Mouse (Mus musculus): ENCODE data around the gene Mtss1l. TPM values are rescaled to one million over a fixed set of nuclear protein-coding genes. Genes with fewer than 3 reads are reported as not detected.

The Mtss1l gene
- polyA plus RNA-seq (2016; fragmentation: Nextera tagmentation; extraction: Ambion mirVana): 22.0 and 25.7 TPM in 2 replicates

GRCm38 (mm10) chr8:110720685-110721598 lies at the start of gene Mtss1l:
Mtss1l (plus strand) TSS chr8:110721476.
- ATAC-seq (ENCODE audit: low FRiP score, low read depth): peak; percentile 82
- Histone ChIP-seq H3K4me2 (replicated peaks) (peak within 1 kb of the TSS; percentile 83), H3K9ac (peak within 1 kb of the TSS; percentile 88), H3K27ac (peak within 1 kb of the TSS; percentile 66), H3K36me3 (peaks cover 7% of the 10 kb centered on the region), H3K4me1 (peaks cover 65% of the 10 kb centered on the region), H3K4me3 (peak within 1 kb of the TSS; percentile 75), H3K9me3 (no peaks in the 10 kb centered on the region), H3K27me3 (replicated peaks) (no peaks in the 10 kb centered on the region)
- WGBS: 3% methylated on average over 64 of the region's 75 CpGs

DNA sequence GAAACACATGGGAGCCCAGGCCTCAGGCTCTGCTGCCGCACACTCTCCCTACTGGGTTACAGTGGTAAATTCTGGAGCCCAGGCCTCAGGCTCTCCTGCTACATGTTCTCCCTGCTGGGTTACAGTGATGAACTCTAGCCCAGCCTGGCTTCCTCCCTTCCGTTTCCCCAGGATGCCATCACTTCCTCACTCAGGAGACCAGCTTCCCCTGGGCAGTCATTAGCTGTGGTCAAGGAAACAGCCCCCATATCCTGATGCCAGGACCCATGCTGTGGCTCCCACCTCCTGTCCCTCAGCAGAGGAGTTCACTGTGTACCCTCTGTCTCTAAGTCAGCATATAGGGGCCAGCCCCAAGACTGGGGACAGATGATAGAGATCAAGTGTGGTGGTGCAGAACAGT lies 49.1 kb upstream of the Mtss1l start:
- Histone ChIP-seq H3K36me3 (peaks cover 48% of the 10 kb centered on the region), H3K4me1 (no peaks in the 10 kb centered on the region), H3K27me3 (replicated peaks) (no peaks in the 10 kb centered on the region), H3K9me3 (no peaks in the 10 kb centered on the region), H3K4me2 (replicated peaks) (no peak overlapping the region), H3K9ac (no peak overlapping the region), H3K4me3 (no peak overlapping the region), H3K27ac (no peak overlapping the region)
- no peak for ATAC-seq (ENCODE audit: low FRiP score, low read depth)
- WGBS: 89% methylated on average over 2 of the region's 2 CpGs

GRCm38 (mm10) chr8:110673168-110673567 lies 48.1 kb upstream of the Mtss1l start:
- Histone ChIP-seq H3K27me3 (replicated peaks) (no peaks in the 10 kb centered on the region), H3K9me3 (no peaks in the 10 kb centered on the region), H3K4me3 (no peak overlapping the region), H3K4me2 (replicated peaks) (no peak overlapping the region), H3K4me1 (no peaks in the 10 kb centered on the region), H3K9ac (no peak overlapping the region), H3K27ac (no peak overlapping the region), H3K36me3 (peaks cover 52% of the 10 kb centered on the region)
- no peak for ATAC-seq (ENCODE audit: low FRiP score, low read depth)
- 84% methylated on average over 2 of the region's 2 CpGs for WGBS

DNA sequence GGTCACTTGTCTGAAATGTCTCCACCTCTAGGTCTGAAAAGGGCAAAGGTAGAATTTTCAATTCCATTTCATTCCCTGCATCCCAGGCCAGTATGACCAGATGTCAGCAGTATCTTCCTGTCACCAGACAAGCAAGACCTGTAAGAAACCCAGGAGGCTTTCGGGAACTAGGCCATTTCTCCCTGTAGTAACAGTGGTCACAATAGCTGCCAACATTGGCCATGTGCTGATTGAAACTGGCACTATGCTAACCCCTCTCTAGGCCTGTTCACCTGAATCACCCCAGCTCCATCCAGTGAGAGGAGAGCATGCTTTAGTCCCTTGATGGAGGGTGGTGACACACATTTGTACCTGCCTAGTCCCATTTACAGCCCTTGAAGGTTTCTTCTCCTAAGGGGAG lies 46.7 kb upstream of the Mtss1l start:
- Histone ChIP-seq H3K4me3 (no peak overlapping the region), H3K9ac (no peak overlapping the region), H3K4me2 (replicated peaks) (no peak overlapping the region), H3K9me3 (no peaks in the 10 kb centered on the region), H3K27ac (no peak overlapping the region), H3K36me3 (peaks cover 56% of the 10 kb centered on the region), H3K4me1 (no peaks in the 10 kb centered on the region), H3K27me3 (replicated peaks) (no peaks in the 10 kb centered on the region)
- WGBS: 95% methylated on average over 1 of the region's 1 CpGs
- no peak for ATAC-seq (ENCODE audit: low FRiP score, low read depth)

GRCm38 (mm10) chr8:110676702-110677101 lies 44.6 kb upstream of the Mtss1l start:
- H3K27me3 ChIP-seq (replicated peaks): no peaks in the 10 kb centered on the region
- peaks cover 47% of the 10 kb centered on the region for H3K36me3 ChIP-seq
- no peak overlapping the region for H3K9ac ChIP-seq
- H3K27ac ChIP-seq: no peak overlapping the region
- H3K4me3 ChIP-seq: no peak overlapping the region
- H3K4me1 ChIP-seq: no peaks in the 10 kb centered on the region
- H3K4me2 ChIP-seq (replicated peaks): no peak overlapping the region
- no peak for ATAC-seq (ENCODE audit: low FRiP score, low read depth)
- H3K9me3 ChIP-seq: no peaks in the 10 kb centered on the region
- 75% methylated on average over 5 of the region's 5 CpGs for WGBS

DNA sequence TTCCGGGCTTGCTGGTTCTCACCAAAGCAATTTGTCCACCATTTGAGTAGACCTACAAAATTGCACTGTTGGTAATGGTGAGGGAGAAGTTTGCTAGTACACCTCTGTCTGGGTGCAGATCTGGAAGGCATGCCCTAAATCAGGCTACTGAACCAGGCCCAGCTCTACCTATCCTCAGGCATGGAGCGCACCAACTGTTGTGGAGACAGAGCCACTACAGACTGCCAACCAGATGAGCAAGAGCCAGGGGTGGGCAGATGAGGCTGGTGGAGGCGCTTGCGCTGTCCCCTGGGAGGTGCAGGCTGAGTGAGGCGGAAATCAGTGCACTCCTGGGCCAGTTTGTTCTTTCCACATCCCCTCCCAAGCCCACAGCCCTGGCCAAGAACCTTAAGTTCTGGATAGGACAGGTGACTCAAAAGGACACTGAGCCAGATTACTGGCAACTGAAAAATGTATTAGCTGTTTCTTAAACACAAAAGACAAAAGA lies 44.1 kb upstream of the Mtss1l start:
- ATAC-seq (ENCODE audit: low FRiP score, low read depth): no peak
- H3K4me2 ChIP-seq (replicated peaks): no peak overlapping the region
- no peak overlapping the region for H3K9ac ChIP-seq
- peaks cover 43% of the 10 kb centered on the region for H3K36me3 ChIP-seq
- H3K4me1 ChIP-seq: no peaks in the 10 kb centered on the region
- no peaks in the 10 kb centered on the region for H3K9me3 ChIP-seq
- H3K4me3 ChIP-seq: no peak overlapping the region
- WGBS: 92% methylated on average over 5 of the region's 5 CpGs
- H3K27me3 ChIP-seq (replicated peaks): no peaks in the 10 kb centered on the region
- H3K27ac ChIP-seq: 0 out of 2 replicates have a peak overlapping the region, but pooled peaks have one; percentile 20

DNA sequence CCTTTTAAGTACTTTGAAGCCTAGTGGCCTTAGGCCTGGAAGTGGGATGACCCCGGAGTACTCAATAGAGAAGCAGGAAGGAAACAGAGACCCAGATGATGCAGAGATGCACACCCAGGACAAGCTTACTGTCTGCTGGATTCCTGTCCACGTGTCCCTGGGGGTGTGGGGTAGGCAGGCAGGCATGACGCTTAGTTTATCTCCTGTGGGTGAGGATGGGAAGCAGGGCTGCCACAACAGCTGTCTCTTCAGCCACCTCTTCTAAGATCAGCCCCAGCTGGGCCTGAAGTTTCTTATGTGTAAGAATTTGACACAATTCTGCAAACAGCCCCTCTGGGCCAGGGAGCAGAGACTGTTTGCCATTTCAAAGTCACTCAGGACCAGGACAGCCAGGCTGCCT lies 42.3 kb upstream of the Mtss1l start:
- Histone ChIP-seq H3K4me3 (no peak overlapping the region), H3K9me3 (no peaks in the 10 kb centered on the region), H3K4me1 (no peaks in the 10 kb centered on the region), H3K27ac (no peak overlapping the region), H3K9ac (no peak overlapping the region), H3K27me3 (replicated peaks) (no peaks in the 10 kb centered on the region), H3K4me2 (replicated peaks) (no peak overlapping the region), H3K36me3 (peaks cover 46% of the 10 kb centered on the region)
- WGBS: 40% methylated on average over 3 of the region's 3 CpGs
- ATAC-seq (ENCODE audit: low FRiP score, low read depth): no peak

GRCm38 (mm10) chr8:110687726-110688125 lies 33.5 kb upstream of the Mtss1l start:
- Histone ChIP-seq H3K4me2 (replicated peaks) (no peak overlapping the region), H3K27ac (no peak overlapping the region), H3K27me3 (replicated peaks) (no peaks in the 10 kb centered on the region), H3K9ac (no peak overlapping the region), H3K4me3 (no peak overlapping the region), H3K36me3 (peaks cover 51% of the 10 kb centered on the region), H3K9me3 (no peaks in the 10 kb centered on the region), H3K4me1 (no peaks in the 10 kb centered on the region)
- ATAC-seq (ENCODE audit: low FRiP score, low read depth): no peak
- 93% methylated on average over 5 of the region's 5 CpGs for WGBS

GRCm38 (mm10) chr8:110689961-110690360 lies 31.3 kb upstream of the Mtss1l start:
- Histone ChIP-seq H3K27me3 (replicated peaks) (no peaks in the 10 kb centered on the region), H3K4me1 (no peaks in the 10 kb centered on the region; the same call in 1 of the 2 replicates), H3K4me2 (replicated peaks) (no peak overlapping the region), H3K9ac (no peak overlapping the region), H3K36me3 (peaks cover 30% of the 10 kb centered on the region), H3K4me3 (no peak overlapping the region), H3K27ac (no peak overlapping the region), H3K9me3 (no peaks in the 10 kb centered on the region)
- ATAC-seq (ENCODE audit: low FRiP score, low read depth): no peak
- WGBS: 90% methylated on average over 9 of the region's 9 CpGs

- ATAC-seq (ENCODE audit: low FRiP score, low read depth): no peak
- WGBS: 75% methylated on average over 5 of the region's 5 CpGs
- no peaks in the 10 kb centered on the region for H3K27me3 ChIP-seq (replicated peaks)
- H3K27ac ChIP-seq: no peak overlapping the region
- peaks cover 4% of the 10 kb centered on the region; the same call in 1 of the 2 replicates for H3K4me1 ChIP-seq
- no peak overlapping the region for H3K4me3 ChIP-seq
- H3K36me3 ChIP-seq: peaks cover 3% of the 10 kb centered on the region
- H3K9me3 ChIP-seq: no peaks in the 10 kb centered on the region
- no peak overlapping the region for H3K4me2 ChIP-seq (replicated peaks)
- no peak overlapping the region for H3K9ac ChIP-seq
Measured at GRCm38 (mm10) chr8:110694226-110694625, 27.1 kb upstream of the Mtss1l start.

- H3K4me3 ChIP-seq: no peak overlapping the region
- H3K4me2 ChIP-seq (replicated peaks): no peak overlapping the region
- 92% methylated on average over 4 of the region's 4 CpGs for WGBS
- peaks cover 3% of the 10 kb centered on the region for H3K36me3 ChIP-seq
- no peaks in the 10 kb centered on the region for H3K9me3 ChIP-seq
- H3K27me3 ChIP-seq (replicated peaks): no peaks in the 10 kb centered on the region
- no peak for ATAC-seq (ENCODE audit: low FRiP score, low read depth)
- peaks cover 4% of the 10 kb centered on the region; the same call in 1 of the 2 replicates for H3K4me1 ChIP-seq
- no peak overlapping the region for H3K9ac ChIP-seq
- no peak overlapping the region for H3K27ac ChIP-seq
Measured at GRCm38 (mm10) chr8:110694826-110695225, 26.4 kb upstream of the Mtss1l start.

- H3K4me3 ChIP-seq: no peak overlapping the region
- no peak for ATAC-seq (ENCODE audit: low FRiP score, low read depth)
- no peak overlapping the region for H3K4me2 ChIP-seq (replicated peaks)
- no peaks in the 10 kb centered on the region for H3K9me3 ChIP-seq
- WGBS: 89% methylated on average over 5 of the region's 5 CpGs
- no peak overlapping the region for H3K27ac ChIP-seq
- H3K4me1 ChIP-seq: peaks cover 4% of the 10 kb centered on the region; the same call in 1 of the 2 replicates
- H3K36me3 ChIP-seq: peaks cover 3% of the 10 kb centered on the region
- H3K27me3 ChIP-seq (replicated peaks): no peaks in the 10 kb centered on the region
- H3K9ac ChIP-seq: no peak overlapping the region
Measured at GRCm38 (mm10) chr8:110695431-110695830, 25.8 kb upstream of the Mtss1l start.

Measured in neural tube, embryonic 12.5 days (tissue).